25 mouse cellular contexts compared by ENCODE assay signal in the genomic region with DNA sequence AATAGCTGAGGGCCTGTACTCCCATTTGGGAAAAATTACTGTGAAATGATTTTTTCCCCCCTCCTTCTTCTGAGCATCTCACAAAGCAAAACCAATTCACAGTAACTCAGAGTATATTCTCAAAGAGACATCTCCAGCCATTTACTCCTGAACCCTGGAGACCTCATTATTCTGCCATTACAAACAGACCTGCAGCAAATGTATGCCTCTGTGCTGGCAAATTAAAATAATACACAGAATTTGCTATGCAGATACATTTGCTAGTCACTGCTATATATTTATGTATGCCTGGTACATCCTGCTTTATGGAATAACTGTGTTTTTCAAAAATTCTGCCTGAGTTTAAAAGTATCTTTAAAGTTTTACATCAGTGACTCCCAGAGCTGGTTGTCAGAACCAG.
"Had no signal": no experiment of that assay in that cellular context is flagged by ENCODE, and none has a peak within 500 bp of the region (broad histone marks: within the 10 kb centered on the region; RNA-seq: fewer than 3 reads in every experiment).

No protein-coding gene starts in this region.

- ATAC-seq: forebrain, postnatal 0 days; hindbrain, postnatal 0 days; intestine, embryonic 16.5 days had no signal

- H3K4me3 ChIP-seq: heart, adult 2 months; heart, embryonic 13.5 days; heart, embryonic 15.5 days; hindbrain, embryonic 12.5 days; hindbrain, embryonic 15.5 days; kidney, embryonic 15.5 days; limb, embryonic 13.5 days had no signal

- H3K4me1 ChIP-seq: heart, embryonic 13.5 days; heart, embryonic 15.5 days; hindbrain, embryonic 12.5 days; hindbrain, embryonic 15.5 days; kidney, embryonic 15.5 days; limb, embryonic 13.5 days had no signal

- H3K27me3 ChIP-seq: heart, embryonic 13.5 days; heart, embryonic 15.5 days; hindbrain, embryonic 12.5 days; hindbrain, embryonic 15.5 days; kidney, embryonic 15.5 days; limb, embryonic 13.5 days had no signal

- H3K9me3 ChIP-seq: heart, embryonic 13.5 days; heart, embryonic 15.5 days; hindbrain, embryonic 12.5 days; hindbrain, embryonic 15.5 days; kidney, embryonic 15.5 days; limb, embryonic 13.5 days had no signal

- H3K27ac ChIP-seq: heart, adult 2 months; heart, embryonic 13.5 days; heart, embryonic 15.5 days; hindbrain, embryonic 12.5 days; hindbrain, embryonic 15.5 days; hindbrain, postnatal 0 days; kidney, embryonic 15.5 days; kidney, postnatal 0 days; limb, embryonic 13.5 days had no signal

- H3K9ac ChIP-seq: forebrain, postnatal 0 days; heart, embryonic 13.5 days; heart, embryonic 15.5 days; hindbrain, embryonic 12.5 days; hindbrain, embryonic 15.5 days; kidney, embryonic 15.5 days; limb, embryonic 13.5 days had no signal

- H3K4me2 ChIP-seq: heart, embryonic 11.5 days; heart, embryonic 13.5 days; heart, embryonic 15.5 days; hindbrain, embryonic 12.5 days; hindbrain, embryonic 15.5 days; kidney, embryonic 15.5 days; limb, embryonic 13.5 days had no signal

- H3K36me3 ChIP-seq: heart, embryonic 13.5 days; heart, embryonic 15.5 days; hindbrain, embryonic 12.5 days; hindbrain, embryonic 15.5 days; kidney, embryonic 15.5 days; limb, embryonic 13.5 days had no signal

- DNase-seq: forebrain, postnatal 0 days; gastrocnemius, postnatal 14 days; gastrocnemius, postnatal 36 days; heart, adult 11 months; heart, adult 2 months; heart, postnatal 14 days; heart, postnatal 36 days; kidney, adult 11 months; kidney, adult 2 months; kidney, adult 9 months; kidney, postnatal 14 days; kidney, postnatal 36 days; layer of hippocampus, adult 9-11 months; layer of hippocampus, postnatal 36 days; left cerebral cortex, postnatal 4 days had no signal
